Mouse (Mus musculus): ENCODE results near the gene Atg14.

GRCm38 (mm10) chr14:47514816-47515453, 55.5 kb downstream of the Atg14 start:
- TF ChIP-seq CTCF (conservative IDR thresholded peaks at IDR 0.05; ENCODE audit: low read length): no peak
- TF ChIP-seq POU5F1 (IDR thresholded peaks at IDR 0.05; ENCODE audit: borderline replicate concordance, low read length): no peak

Data from E14TG2a.4 (cell line).